Mouse (Mus musculus) cerebellum, adult 2 months (tissue): ENCODE results near the gene Hist1h2bg. TPM values are rescaled to one million over a fixed set of nuclear protein-coding genes. Genes with fewer than 3 reads are reported as not detected.

ENCODE experiments used
- DNase-seq, 2 experiments: peaks; one replicate each; pipeline ENCODE4 v3.0.0; 2021
- H3K27ac ChIP-seq: fragments of 200-500 bp; 2 replicates; pipeline ENCODE4 v1.5.1; 2012; ENCODE audit warnings: low read length, control low read depth, inconsistent platforms; ENCODE audit not compliant: insufficient read depth
- H3K27me3 ChIP-seq: fragments of 200-500 bp; 2 replicates; pipeline ENCODE4 v1.6.1; 2012; ENCODE audit warnings: inconsistent platforms, mild to moderate bottlenecking, low read length, moderate library complexity; ENCODE audit not compliant: control insufficient read depth, insufficient read depth
- H3K4me1 ChIP-seq: fragments of 200-500 bp; 2 replicates; pipeline ENCODE4 v1.6.1; 2011; ENCODE audit warnings: low read length; ENCODE audit not compliant: control insufficient read depth, insufficient read depth
- H3K4me3 ChIP-seq: fragments of 200-500 bp; replicated peaks from 2 replicates; pipeline ENCODE3; 2011; ENCODE audit warnings: mild to moderate bottlenecking, low read depth, low read length, control low read depth; ENCODE audit not compliant: insufficient read depth
- CTCF ChIP-seq: fragments of 200-500 bp; IDR thresholded peaks from 2 replicates; pipeline ENCODE4 v1.5.1; 2011; ENCODE audit warnings: low read depth, mild to moderate bottlenecking, control low read depth, low read length, moderate library complexity, borderline replicate concordance; ENCODE audit not compliant: insufficient read depth
- POLR2A ChIP-seq: fragments of 200-500 bp; IDR thresholded peaks from 2 replicates; pipeline ENCODE4 v1.6.1; 2011; ENCODE audit warnings: low read length, control low read depth, borderline replicate concordance; ENCODE audit not compliant: insufficient read depth
- WGBS: fragments of 180-500 bp; shearing (Covaris S2); methylation state at CpG from one replicate; pipeline ENCODE4 v1.1.7; 2018; 5-methylcytosine and 5-hydroxymethylcytosine counted together
- polyA plus RNA-seq: library from polyadenylated mRNA; depleted of rRNA; stranded (reverse); fragments of >200 nt; gene quantifications from 2 replicates; pipeline ENCODE4 v1.2.3, GENCODE M21; 2012; rRNA removed

The Hist1h2bg gene
- polyA plus RNA-seq = 7.3 and 9.3 TPM in 2 replicates

DNA sequence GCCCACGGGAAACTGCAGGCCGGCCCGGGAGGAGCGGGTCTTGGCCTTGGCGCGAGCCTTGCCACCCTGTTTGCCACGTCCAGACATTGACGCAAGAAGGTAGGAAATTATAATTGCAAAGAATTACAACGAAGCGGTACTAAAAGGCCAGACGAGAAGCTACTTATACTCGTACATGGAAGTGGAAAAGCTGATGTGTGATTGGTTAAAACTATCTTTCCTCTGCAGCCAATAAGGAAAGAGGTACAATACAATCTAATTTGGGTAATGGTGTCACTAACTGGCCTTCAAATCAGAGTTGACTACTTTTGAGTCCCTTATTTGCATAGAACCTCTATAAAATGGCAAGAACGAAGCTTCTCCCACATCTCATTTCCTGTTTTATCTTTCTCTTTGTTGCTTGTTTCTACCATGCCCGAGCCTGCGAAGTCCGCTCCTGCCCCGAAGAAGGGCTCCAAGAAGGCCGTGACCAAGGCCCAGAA, at the start of gene Hist1h2bg, which contains the start of gene Hist1h2ae:
Hist1h2bg (plus strand) TSS at position 375 of the 482 bp plus-strand sequence.
Hist1h2ae (minus strand) TSS at position 199 of the 482 bp plus-strand sequence.
- peak within 1 kb of the TSS; percentile 85 for H3K27ac ChIP-seq
- H3K4me3 ChIP-seq = peak within 1 kb of the TSS; percentile 58
- no peaks in the 10 kb centered on the region for H3K4me1 ChIP-seq
- no peak for TF ChIP-seq CTCF
- no peak for TF ChIP-seq POLR2A
- H3K27me3 ChIP-seq = no peaks in the 10 kb centered on the region
- under 1% methylated on average over 18 of the region's 18 CpGs for WGBS
- peak; percentile 78 to 88 for DNase-seq

DNA sequence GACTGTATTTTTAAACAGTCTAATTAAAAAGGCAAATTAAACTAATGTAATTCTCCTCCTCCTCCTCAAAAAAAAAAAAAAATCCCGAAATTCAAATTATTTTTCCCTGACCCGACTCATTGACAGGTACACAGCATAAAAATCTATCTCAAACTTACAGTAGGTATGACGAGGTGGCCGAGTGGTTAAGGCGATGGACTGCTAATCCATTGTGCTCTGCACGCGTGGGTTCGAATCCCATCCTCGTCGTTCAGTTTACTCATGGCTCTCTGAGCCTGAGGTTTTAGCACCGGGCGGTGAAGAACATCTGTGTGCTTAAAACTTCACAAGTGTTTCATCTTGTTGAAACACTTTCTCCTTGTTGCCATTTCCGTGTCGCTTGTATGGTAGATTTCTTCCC, 49.5 kb upstream of the Hist1h2bg start:
- 5% methylated on average over 14 of the region's 14 CpGs for WGBS
- no peak for TF ChIP-seq POLR2A
- Histone ChIP-seq H3K27me3 (no peaks in the 10 kb centered on the region), H3K27ac (no peak overlapping the region), H3K4me3 (no peak overlapping the region), H3K4me1 (no peaks in the 10 kb centered on the region)
- DNase-seq = peak; percentile 73 to 77

DNA sequence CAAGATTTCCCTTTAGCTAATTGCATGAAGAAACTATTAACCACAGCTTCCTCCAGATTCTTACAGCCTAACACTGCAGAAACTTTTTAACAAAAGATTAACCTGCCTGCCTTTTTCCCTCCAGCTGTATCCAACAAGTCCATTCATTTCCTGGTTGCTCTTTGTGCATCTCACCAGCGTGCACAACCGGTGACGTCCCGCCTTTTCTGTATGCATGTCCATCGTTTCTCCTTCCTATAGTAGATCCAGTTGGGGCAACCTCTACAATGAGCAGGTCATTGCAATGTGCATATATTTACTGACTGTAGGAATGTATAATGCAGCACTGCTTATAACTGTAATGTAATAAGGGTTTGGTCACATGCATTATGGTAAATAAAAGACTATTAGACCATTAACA, 47.2 kb upstream of the Hist1h2bg start:
- 48% methylated on average over 5 of the region's 5 CpGs for WGBS
- Histone ChIP-seq H3K4me3 (no peak overlapping the region), H3K27ac (no peak overlapping the region), H3K27me3 (no peaks in the 10 kb centered on the region), H3K4me1 (no peaks in the 10 kb centered on the region)
- TF ChIP-seq POLR2A (no peak), CTCF (no peak)
- DNase-seq = no peak

DNA sequence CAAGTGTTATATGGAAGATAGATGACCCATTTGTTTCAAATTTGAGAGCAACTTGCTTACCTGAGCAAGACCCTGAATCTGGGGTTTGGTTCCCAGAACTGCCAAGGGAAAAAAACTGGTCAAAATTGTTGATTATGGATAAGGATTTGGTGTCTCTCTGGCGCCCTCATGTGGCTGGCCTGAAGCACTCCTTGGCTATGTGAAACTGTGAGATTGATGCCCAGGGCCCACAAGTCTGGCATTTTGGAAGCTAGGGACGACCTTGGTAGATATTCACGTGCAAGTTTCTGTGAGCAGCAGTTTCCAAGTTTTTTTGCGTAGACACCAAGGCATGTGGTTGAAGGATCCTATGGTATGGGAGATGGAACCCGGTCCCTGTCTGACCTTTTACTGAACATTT, 46.5 kb upstream of the Hist1h2bg start:
- WGBS = 6% methylated on average over 5 of the region's 5 CpGs
- TF ChIP-seq CTCF (peak; percentile 85), POLR2A (no peak)
- no peak overlapping the region for H3K27ac ChIP-seq
- no peaks in the 10 kb centered on the region for H3K4me1 ChIP-seq
- no peaks in the 10 kb centered on the region for H3K27me3 ChIP-seq
- peak; percentile 69 to 71 for DNase-seq
- H3K4me3 ChIP-seq = no peak overlapping the region

DNA sequence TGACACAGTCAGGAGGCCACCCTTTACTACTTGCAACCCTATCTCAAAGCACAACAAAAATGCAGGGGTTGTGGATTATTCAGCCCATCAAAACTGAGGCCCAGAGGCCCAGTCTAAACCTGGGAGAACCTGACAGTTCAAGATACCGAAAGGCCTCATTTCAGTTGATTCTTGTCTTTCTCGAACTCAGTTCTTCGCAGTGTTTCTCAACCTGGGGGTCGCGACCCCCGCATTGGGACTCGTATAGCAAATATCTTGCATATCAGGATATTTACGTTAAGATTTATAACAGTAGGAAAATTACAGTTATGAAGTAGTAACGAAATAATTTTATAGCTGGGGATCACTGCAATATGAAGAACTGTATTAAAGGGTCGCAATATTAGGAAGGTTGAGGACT, 45.3 kb upstream of the Hist1h2bg start:
- TF ChIP-seq CTCF (no peak), POLR2A (no peak)
- H3K4me1 ChIP-seq = no peaks in the 10 kb centered on the region
- H3K27ac ChIP-seq = no peak overlapping the region
- no peak overlapping the region for H3K4me3 ChIP-seq
- no peaks in the 10 kb centered on the region for H3K27me3 ChIP-seq
- WGBS = 7% methylated on average over 10 of the region's 10 CpGs
- DNase-seq = no peak

DNA sequence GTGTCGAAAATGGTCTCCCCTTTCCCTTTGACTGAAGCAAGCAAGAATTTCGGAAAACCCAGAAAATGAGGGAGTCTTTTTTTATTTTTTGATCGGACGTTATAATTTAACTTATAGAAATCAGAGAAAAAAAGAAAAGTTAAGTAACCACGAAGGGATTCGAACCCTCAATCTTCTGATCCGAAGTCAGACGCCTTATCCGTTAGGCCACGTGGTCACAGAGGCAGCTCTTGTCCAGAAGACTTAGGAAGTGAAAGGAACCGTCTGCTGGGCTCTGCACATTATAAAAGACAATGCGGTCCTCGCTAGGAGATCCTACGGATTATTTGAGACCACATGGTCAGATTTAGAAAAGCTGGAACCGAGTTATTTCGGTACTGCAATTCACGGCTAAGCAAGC, 44.9 kb upstream of the Hist1h2bg start:
- TF ChIP-seq POLR2A = no peak
- TF ChIP-seq CTCF = no peak
- peak; percentile 87 to 90 for DNase-seq
- 2% methylated on average over 17 of the region's 17 CpGs for WGBS
- Histone ChIP-seq H3K27me3 (no peaks in the 10 kb centered on the region), H3K4me3 (peak overlapping the region; percentile 44), H3K4me1 (no peaks in the 10 kb centered on the region), H3K27ac (no peak overlapping the region)

DNA sequence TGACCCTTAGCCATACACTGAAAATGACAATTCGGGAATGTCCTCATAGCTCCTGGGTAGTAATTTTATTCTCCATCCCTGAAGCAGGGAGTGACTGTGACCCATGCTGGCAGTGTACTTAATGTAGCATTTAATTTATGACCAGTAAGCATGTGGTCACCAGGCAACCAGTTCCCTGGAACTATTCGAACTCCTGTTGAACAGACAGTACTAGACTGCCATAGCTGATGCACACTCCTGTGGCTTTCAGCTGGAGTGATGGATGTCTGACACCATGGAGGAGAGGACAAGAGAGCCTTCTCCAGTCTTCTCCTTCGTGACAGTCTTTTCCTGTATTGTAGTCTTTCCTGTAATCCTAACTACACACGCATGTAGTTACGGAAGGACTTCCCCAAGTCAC, 42.2 kb upstream of the Hist1h2bg start:
- Histone ChIP-seq H3K27me3 (no peaks in the 10 kb centered on the region), H3K27ac (no peak overlapping the region), H3K4me1 (no peaks in the 10 kb centered on the region), H3K4me3 (no peak overlapping the region)
- 47% methylated on average over 5 of the region's 5 CpGs for WGBS
- TF ChIP-seq POLR2A = no peak
- TF ChIP-seq CTCF = no peak
- DNase-seq = no peak

DNA sequence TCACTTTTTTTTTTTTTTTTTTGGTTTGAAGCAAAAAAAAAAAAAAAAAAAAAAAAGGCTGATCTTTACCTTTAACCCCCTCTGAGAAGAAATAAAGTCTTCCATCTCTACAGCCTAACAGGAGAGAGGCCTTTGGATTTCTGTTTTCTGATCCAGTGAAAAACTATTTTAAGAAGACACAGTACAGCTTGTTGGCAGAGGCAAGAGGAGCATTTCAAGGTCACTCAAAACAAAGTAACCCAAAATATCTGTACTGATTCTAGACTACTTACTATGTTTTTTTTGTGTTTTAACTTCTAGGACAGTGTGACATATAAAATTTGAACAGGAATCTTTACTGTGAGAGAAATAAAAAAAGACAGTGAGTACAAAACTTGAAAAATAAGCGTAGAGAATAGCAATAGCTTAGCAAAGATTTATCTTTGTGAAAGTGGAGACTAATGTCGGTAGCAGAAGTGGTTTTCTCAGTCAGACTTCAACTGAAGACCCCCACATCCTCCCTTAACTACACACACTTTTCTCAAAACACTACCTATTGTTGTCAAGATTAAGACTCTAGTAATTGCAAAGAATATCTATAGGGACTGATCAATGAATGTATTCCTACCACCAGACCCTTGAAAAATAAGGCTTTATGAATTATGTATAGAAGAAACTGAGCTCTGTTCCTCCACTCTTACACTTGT, 41.6 kb upstream of the Hist1h2bg start:
- TF ChIP-seq CTCF (no peak), POLR2A (no peak)
- no peak overlapping the region for H3K27ac ChIP-seq
- H3K4me3 ChIP-seq = peak overlapping the region; percentile 64
- DNase-seq = no peak
- H3K4me1 ChIP-seq = peaks cover 3% of the 10 kb centered on the region; the same call in 1 of the 2 replicates
- WGBS = 29% methylated on average over 2 of the region's 2 CpGs
- H3K27me3 ChIP-seq = no peaks in the 10 kb centered on the region
